Mouse (Mus musculus) G1E (cell line): ENCODE results near the gene BC049715. TPM values are rescaled to one million over a fixed set of nuclear protein-coding genes. Genes with fewer than 3 reads are reported as not detected.

Source experiments
- ATAC-seq: 2 replicates; pipeline ENCODE4 v1.8.0; 2016; ENCODE audit warnings: mild to moderate bottlenecking; ENCODE audit not compliant: insufficient number of reproducible peaks, poor library complexity, low FRiP score, severe bottlenecking; ENCODE audit errors: extremely low read depth
- DNase-seq: peaks from one replicate; pipeline ENCODE4 v3.0.0; 2012; ENCODE audit warnings: low spot score
- H3K27me3 ChIP-seq: 2 replicates; pipeline ENCODE4 v1.6.1; 2012; ENCODE audit warnings: mild to moderate bottlenecking, low read length, inconsistent platforms; ENCODE audit not compliant: insufficient read depth
- H3K36me3 ChIP-seq: replicated peaks from 2 replicates; pipeline ENCODE3; 2012; ENCODE audit warnings: mild to moderate bottlenecking, inconsistent platforms
- H3K4me1 ChIP-seq: 2 replicates; pipeline ENCODE4 v1.6.1; 2012; ENCODE audit warnings: low read depth, low read length, inconsistent platforms, mixed read lengths; ENCODE audit not compliant: insufficient read depth
- H3K4me3 ChIP-seq: 2 replicates; pipeline ENCODE4 v1.5.1; 2012; ENCODE audit warnings: low read depth, mild to moderate bottlenecking, inconsistent platforms, low read length, moderate library complexity, mixed read lengths
- H3K9me3 ChIP-seq: replicated peaks from 2 replicates; pipeline ENCODE4 v1.6.1; 2012; ENCODE audit warnings: inconsistent platforms
- CTCF ChIP-seq: IDR thresholded peaks from 2 replicates; pipeline ENCODE4 v1.5.1; 2012; ENCODE audit warnings: low read depth, low read length, inconsistent platforms, mixed read lengths
- GATA1 ChIP-seq: IDR thresholded peaks from 2 replicates; pipeline ENCODE4 v1.6.1; 2012; ENCODE audit warnings: borderline replicate concordance, low read length, inconsistent platforms, mixed read lengths
- GATA2 ChIP-seq: IDR thresholded peaks from 2 replicates; pipeline ENCODE4 v1.6.1; 2012; ENCODE audit warnings: low read depth, low read length, inconsistent platforms, borderline replicate concordance
- POLR2AphosphoS5 ChIP-seq: IDR thresholded peaks from 2 replicates; pipeline ENCODE4 v1.6.1; 2012; ENCODE audit warnings: low read depth, low read length, inconsistent platforms; ENCODE audit not compliant: insufficient replicate concordance
- TAL1 ChIP-seq: conservative IDR thresholded peaks from 2 replicates; pipeline ENCODE4 v1.6.1; 2012; ENCODE audit warnings: low read depth, low read length, inconsistent platforms, mixed read lengths
- polyA plus RNA-seq: library from polyadenylated mRNA; stranded (reverse); fragments of >175 nt; gene quantifications from 2 replicates; pipeline ENCODE4 v1.2.3, GENCODE M21; 2012
- total RNA-seq, 2 experiments: library from RNA; stranded (forward) in 1 of 2; stranded (reverse) in 1 of 2; fragments of 200-1000 nt in 1 of 2; fragments of >200 nt in 1 of 2; fragmentation: Nextera tagmentation in 1 of 2; gene quantifications; 2 replicates each; pipeline ENCODE4 v1.2.3; 2014 to 2017

The BC049715 gene
- total and polyA plus RNA-seq, 3 experiments: 1.5 to 2.6 (median 2.0) TPM

DNA sequence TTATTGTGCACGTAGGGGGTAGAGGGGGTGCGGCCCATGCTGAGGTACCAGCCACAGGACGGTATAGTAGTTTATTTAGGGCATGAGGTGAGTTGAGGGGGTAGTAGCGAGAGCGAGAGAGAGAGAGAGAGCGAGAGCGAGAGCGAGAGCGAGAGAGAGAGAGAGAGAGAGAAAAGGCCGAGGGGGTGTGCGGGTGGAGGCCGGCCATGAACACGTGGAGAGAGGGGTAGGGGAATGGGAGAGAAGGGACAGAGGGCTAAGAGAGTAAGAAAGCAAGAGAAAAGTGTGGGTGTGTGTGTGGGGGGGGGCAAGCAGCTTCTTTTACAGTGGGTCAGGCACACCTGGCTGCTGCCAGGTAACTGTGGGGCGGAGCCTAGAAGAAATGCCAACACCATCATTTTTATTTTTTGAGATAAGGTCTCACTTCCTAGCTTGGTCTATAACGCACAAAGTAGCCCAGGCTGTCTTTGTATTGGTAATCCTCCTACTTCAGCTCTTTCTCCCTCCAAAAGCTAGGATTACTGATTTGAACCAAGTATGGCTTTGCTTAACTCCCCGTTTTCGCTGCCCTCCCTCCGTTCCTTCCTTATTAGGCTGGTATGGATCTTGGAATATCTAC, 19.9 kb upstream of the BC049715 start:
- H3K9me3 ChIP-seq: no peaks in the 10 kb centered on the region
- H3K27me3 ChIP-seq: no peaks in the 10 kb centered on the region
- no peak for ATAC-seq
- DNase-seq: no peak
- peak overlapping the region; percentile 81 for H3K4me3 ChIP-seq
- H3K4me1 ChIP-seq: peaks cover 53% of the 10 kb centered on the region
- no peak for TF ChIP-seq POLR2AphosphoS5
- no peak for TF ChIP-seq TAL1
- no peak for TF ChIP-seq CTCF
- TF ChIP-seq GATA1: no peak
- no peak for TF ChIP-seq GATA2
- peaks cover 31% of the 10 kb centered on the region for H3K36me3 ChIP-seq

DNA sequence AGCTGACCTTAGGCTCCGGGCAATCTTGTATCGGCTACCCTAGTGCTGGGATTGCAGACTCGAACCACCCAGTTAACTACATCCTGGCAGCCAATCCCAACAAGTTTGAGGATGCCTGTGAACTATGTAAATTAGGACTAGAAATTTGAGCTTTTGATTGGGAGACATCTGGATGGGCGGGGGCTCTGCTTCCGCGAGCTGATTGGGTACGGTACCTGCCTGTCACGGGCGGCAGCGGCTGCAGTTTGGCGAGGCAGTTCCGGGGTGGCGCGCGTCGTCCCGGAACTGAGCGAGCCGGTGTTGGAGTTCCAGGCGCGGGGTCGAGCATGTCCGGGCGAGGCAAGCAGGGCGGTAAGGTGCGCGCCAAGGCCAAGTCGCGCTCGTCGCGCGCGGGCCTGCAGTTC, 19.4 kb upstream of the BC049715 start, which contains the start of gene H2afj:
H2afj (plus strand) TSS at position 231 of the 404 bp plus-strand sequence.
- Histone ChIP-seq H3K27me3 (no peaks in the 10 kb centered on the region), H3K4me1 (peaks cover 51% of the 10 kb centered on the region), H3K9me3 (no peaks in the 10 kb centered on the region), H3K36me3 (peaks cover 33% of the 10 kb centered on the region), H3K4me3 (peak within 1 kb of the TSS; percentile 81)
- DNase-seq (peak; percentile 89), ATAC-seq (peak; percentile 52)
- TF ChIP-seq GATA2 (no peak), CTCF (no peak), TAL1 (no peak), POLR2AphosphoS5 (no peak), GATA1 (no peak)

DNA sequence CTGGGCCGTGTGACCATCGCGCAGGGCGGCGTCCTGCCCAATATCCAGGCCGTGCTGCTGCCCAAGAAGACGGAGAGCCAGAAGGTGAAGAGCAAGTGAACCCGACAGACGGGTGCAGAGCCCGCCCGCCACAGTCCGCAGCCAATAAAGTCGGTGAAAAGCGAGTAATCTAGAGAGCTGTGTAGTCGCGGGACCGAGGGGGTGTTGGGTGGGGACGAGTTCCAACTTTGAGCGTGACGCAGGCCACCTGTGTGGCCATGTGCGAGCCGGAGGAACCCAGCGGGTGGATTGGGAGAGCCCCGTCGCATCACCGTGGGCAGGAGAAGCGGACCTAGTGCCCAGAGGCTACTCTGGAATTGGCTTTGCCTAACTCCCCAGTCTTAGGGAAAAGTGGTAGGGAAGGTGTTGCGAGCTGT, 18.8 kb upstream of the BC049715 start:
- Histone ChIP-seq H3K4me1 (peaks cover 48% of the 10 kb centered on the region), H3K4me3 (peak overlapping the region; percentile 81), H3K9me3 (no peaks in the 10 kb centered on the region), H3K36me3 (peaks cover 39% of the 10 kb centered on the region), H3K27me3 (no peaks in the 10 kb centered on the region)
- peak; percentile 25 for DNase-seq
- TF ChIP-seq TAL1 (no peak), POLR2AphosphoS5 (no peak), GATA1 (no peak), CTCF (no peak), GATA2 (no peak)
- no peak for ATAC-seq

DNA sequence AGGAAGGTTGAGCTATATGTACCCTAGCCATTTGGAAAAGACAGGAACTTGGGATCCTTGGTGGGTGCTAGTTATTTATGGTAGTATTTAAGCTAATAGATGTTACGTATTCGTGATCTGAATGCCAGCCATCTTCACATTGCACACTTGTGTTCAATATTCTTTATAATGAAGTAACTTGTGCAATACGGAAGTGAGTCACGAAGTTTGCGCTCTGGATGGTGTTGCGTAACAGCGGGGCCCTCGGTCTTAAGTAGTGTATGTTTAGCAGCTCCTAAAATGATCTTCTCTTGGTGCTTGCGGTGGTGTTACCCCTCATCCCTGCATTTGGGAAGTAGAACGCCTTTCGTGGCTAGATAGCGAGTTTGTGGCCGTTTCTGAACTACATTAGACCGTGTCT, 18.3 kb upstream of the BC049715 start:
- no peaks in the 10 kb centered on the region for H3K9me3 ChIP-seq
- DNase-seq (peak; percentile 48), ATAC-seq (peak; percentile 36)
- peak overlapping the region; percentile 81 for H3K4me3 ChIP-seq
- H3K4me1 ChIP-seq: peaks cover 48% of the 10 kb centered on the region
- no peak for TF ChIP-seq GATA1
- no peak for TF ChIP-seq CTCF
- no peak for TF ChIP-seq POLR2AphosphoS5
- TF ChIP-seq GATA2: no peak
- TF ChIP-seq TAL1: no peak
- H3K36me3 ChIP-seq: peaks cover 43% of the 10 kb centered on the region
- no peaks in the 10 kb centered on the region for H3K27me3 ChIP-seq

DNA sequence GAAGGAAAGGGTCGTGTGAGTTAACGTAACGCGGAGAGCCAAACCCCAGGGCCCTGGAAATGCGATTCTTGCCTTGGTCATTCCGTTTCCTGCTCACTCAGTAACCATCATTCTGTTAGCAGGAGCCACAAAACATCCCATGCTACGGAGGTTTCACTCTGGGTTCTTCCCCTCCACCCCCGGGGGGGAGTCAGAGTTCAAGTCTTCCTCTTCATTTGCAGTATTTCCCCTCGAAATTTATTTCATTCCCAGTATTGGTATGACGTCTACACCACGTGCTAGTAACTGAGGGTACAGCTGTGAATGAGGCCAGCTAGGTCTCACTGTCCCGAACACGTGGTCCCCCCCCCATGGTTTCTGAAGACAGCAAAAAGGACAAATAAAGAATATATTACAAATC, 17.8 kb upstream of the BC049715 start:
- DNase-seq: no peak
- peaks cover 52% of the 10 kb centered on the region for H3K4me1 ChIP-seq

DNA sequence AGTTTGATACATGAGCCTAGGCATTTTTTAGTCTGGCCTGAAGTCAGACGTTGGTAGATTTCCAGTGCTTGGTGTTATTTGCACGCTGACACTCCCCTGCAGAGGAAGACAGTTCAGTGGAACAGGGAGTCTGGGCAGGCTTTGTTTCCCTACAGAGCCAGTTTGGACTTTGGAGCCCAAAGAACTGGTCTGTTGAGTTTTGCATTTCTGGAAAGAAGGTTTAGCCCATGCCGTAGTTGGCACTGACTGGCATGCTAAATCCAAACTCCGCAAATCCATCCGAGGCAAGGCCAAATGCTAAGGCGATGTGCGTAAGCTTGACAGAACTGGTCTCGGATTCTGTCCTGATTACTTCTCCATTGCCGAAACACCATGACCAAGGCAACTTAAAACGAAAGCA, 16.2 kb upstream of the BC049715 start:
- no peaks in the 10 kb centered on the region for H3K9me3 ChIP-seq
- peaks cover 51% of the 10 kb centered on the region for H3K4me1 ChIP-seq
- H3K36me3 ChIP-seq: peaks cover 63% of the 10 kb centered on the region
- DNase-seq (no peak), ATAC-seq (no peak)
- 0 out of 2 replicates have a peak, but pooled peaks have one; percentile 74 for TF ChIP-seq POLR2AphosphoS5
- no peak for TF ChIP-seq GATA1
- TF ChIP-seq CTCF: no peak
- no peak for TF ChIP-seq TAL1
- TF ChIP-seq GATA2: no peak
- H3K27me3 ChIP-seq: no peaks in the 10 kb centered on the region
- H3K4me3 ChIP-seq: no peak overlapping the region

More for the DNA sequence above, 17.8 kb upstream of the BC049715 start:
- Histone ChIP-seq H3K27me3 (no peaks in the 10 kb centered on the region), H3K9me3 (no peaks in the 10 kb centered on the region), H3K36me3 (peaks cover 49% of the 10 kb centered on the region), H3K4me3 (peak overlapping the region; percentile 81)
- no peak for ATAC-seq
- TF ChIP-seq GATA1: no peak
